Mouse (Mus musculus): ENCODE data around the gene Chrnb4.

Chrnb4 gene

DNA sequence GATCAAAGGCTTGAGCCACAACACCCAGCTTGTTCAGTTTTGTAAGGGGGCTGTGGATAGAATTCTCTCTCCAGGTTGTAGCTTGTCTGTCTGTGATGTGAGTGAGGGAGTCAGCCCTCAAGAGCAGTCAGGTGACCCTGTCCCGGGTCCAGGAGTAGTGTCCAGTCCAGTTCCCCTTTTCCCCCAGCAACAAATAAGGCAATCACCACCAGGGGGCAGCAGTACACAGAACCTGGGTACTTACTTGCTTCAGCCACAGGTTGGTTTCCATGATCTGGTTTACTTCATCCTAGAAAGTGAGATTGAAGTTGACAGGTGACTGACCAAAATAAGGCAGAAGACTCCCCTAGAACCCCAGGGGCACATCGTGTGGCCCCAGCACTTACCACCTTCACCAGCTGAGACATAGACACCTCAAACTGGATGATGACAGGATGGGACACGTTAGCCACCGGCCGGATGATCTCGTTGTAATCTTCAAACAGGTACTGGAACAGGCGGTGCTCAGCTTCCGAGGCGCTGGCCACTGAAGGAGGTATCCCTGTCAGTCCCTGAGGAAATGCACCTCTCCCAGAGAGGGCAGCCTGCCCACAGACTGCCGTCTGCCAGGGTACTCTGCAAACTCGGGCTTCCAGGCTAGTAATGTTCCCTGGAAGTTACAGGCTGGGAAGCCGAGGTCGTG lies 24.5 kb downstream of the Chrnb4 start:
- in situ Hi-C loops (cut with MboI; ENCODE audit: low sequenced_read_pairs): loop anchor here (10.0 kb wide), 1 partner anchor 81 kb away; no protein-coding TSS in a partner anchor

DNA sequence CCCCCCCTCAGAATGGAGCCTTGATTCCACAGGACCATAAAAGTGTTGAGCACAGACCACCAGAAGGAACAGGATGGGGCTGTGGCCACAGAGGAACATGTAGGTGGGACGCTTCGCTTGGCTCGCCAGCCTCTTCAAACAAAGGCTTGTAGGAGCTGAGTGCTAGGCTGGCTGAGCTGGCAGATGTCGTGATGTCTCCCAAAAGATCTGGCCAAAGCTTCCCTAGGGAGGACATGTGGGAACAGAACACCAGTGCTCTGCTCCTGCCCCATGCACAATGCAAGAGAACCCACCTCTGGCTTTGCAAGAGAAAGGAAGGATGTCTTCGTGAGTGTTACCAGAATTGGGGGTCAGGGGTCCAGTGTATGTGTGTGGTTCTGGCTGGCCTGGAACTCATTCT lies 25.3 kb downstream of the Chrnb4 start:
- in situ Hi-C loops (cut with MboI; ENCODE audit: low sequenced_read_pairs): loop anchor here (10.0 kb wide), 1 partner anchor 81 kb away; no protein-coding TSS in a partner anchor

DNA sequence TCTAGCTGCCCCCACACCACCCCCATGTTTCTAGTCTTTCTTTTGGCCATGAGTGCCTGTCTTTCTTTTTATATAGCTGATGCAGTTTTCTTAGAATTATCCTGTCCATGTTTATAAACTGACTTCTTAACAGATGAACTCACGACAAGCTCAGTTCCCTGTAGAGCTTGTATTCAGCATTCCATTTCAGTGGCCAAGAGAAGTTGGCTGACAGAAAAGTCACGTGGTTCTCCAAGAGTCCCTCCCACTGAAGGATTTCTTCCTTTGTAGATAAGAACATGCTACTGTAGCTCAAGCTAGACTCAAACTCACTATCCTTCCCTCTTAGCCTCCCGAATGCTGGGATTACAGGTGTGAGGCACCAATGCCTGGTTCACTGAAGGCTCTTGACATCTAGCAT lies 31.7 kb downstream of the Chrnb4 start:
- in situ Hi-C loops (cut with MboI; ENCODE audit: low sequenced_read_pairs): no loop called here

DNA sequence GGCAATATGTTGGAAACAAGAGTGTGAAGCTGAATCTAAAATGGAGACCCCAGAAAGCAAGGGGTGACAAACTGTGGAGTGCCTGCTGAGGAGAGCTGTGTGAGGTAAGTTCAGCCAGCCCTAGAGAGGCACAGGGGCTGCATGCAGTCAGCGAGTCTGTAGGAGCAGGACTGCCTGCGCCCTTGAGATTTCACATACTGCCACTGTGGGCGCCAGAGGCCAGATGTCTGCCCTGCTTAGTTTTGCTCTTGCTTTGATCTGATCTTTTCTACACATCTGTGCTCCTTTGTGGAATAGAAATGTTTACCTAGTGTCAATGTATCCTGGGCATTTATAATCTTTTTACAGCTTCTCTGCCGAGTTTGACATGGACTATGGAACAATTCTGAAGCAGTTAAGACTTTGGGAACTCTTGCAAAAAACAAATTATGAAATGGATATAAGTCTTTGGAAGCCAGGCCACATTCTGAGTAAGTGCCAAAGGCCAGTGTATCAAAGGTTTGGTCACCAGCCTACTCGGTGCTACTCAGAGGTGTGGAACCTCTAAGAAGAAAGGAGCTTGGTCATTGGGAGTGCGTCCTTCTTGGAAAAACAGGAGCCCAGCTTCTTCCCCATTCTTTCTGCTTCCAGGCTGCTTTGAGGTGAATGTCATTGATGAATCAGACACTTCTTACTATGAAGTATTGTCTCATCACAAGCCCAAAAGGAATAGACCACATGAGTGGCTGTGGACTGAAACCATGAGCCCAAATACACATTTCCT lies 37.8 kb downstream of the Chrnb4 start:
- in situ Hi-C loops (cut with MboI; ENCODE audit: low sequenced_read_pairs): no loop called here

DNA sequence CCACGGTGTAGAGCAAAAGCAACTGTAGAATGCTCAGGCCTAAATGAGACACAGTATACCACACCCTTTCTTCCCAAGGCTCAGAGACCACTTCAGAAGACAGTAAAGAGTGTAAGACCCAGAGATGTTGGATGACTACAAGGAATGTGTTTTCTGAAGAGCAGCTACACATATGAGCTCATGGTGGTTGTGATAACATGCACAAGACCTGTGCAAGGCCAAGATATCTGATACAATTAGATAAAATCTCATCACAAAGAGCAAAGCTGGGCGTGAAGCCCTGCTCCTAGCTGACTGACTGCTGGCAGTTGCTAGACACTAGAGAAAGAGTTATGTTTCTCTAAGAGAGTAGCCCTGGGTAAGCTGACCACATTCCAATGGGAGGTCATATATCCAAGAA lies 38.9 kb downstream of the Chrnb4 start:
- in situ Hi-C loops (cut with MboI; ENCODE audit: low sequenced_read_pairs): no loop called here

DNA sequence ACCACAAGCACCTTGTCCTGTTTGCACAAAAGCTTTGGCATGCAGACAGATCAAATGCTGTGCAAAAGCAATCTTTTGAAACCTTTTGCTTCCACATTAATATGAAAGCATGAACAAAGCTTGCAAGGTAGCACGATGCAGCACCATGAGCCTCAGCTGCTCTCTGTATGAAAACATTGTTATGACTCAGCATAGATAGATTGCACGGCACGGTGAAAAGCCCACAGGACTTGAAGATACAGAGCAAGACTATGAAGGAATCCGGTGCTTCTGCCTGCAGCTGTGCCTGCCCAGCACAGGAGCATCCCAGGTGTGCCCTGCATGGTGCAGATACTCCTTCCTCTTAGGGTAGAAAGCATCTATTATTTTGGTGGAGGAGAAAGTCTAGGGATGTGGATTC lies 45.0 kb downstream of the Chrnb4 start:
- in situ Hi-C loops (cut with MboI; ENCODE audit: low sequenced_read_pairs): no loop called here

DNA sequence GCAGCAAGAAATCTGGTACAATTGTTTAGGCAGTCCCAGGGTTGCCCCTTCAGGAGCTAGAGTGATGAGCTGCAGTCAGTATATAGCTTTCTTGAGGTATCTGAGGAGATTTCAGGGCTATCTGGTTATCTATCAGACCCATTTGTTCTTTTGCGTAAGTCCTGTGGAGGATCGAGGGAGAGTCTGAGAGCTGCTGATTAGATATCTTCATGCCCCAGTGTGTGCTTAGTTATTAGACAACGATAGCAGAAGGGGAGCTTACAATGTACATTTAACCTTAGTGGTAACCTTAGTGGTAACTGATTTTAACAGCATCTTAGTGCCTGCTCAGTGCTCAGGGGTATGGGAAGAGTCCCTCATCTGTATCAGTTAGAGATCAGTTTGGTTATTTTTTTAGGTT lies 52.9 kb downstream of the Chrnb4 start:
- in situ Hi-C loops (cut with MboI; ENCODE audit: low sequenced_read_pairs): no loop called here

DNA sequence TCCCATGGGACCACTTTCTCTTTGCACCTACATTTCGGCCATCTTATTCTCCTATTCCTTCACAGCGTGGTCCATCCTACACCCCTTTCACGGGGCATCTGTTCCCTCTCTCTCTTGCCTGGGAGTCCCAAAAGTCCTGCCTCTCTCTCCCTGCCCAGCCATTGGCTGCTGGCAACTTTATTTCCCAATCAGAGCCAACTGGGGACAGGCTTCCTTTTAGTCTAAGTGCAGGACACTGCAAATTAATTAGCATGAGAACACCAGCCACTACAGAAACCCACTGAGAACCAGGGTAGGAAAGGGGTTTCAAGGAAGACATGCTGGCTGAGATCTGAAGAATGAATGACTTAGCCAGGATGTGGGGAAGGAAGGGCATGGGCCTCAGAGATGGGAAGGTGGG lies 54.2 kb downstream of the Chrnb4 start:
- in situ Hi-C loops (cut with MboI; ENCODE audit: low sequenced_read_pairs): no loop called here

DNA sequence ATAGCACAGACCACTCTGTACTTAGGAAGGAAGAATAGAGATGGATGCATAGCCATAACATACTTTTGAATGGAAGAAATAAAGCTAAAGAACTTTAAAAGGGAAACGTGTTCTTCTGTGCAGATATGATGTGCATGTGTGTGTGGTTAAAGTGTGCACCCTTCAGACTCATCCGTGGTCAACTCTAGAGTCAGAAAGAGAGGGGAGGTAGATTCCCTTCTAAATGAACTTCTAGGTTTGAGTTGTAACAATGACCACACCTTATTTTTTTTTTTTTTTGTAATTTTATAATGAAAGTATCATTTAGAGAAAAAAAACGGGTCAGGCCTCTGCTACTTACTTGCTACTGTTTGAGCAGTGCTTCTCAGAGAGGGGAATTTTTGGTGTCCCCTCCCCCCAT lies 58.2 kb downstream of the Chrnb4 start:
- in situ Hi-C loops (cut with MboI; ENCODE audit: low sequenced_read_pairs): no loop called here

DNA sequence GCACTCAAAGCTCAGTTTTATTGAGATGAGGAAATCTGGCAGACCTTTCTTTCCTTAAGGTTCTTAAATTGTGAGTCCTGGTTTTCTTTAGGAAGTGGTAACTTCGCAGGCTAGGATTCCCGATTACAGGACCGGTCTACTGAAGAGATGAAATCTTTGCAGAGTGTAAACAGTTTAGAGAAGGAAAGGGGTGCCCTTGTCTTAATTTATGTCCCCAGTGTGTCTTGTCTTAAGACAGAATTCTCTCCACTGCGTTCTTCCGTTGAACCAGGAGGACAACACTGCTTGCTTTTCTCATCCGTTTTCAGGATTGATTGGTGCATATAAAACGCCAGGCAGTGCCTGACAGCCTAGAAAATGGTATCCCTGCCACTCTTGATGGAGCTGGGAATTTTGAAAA lies 66.2 kb downstream of the Chrnb4 start:
- in situ Hi-C loops (cut with MboI; ENCODE audit: low sequenced_read_pairs): no loop called here

DNA sequence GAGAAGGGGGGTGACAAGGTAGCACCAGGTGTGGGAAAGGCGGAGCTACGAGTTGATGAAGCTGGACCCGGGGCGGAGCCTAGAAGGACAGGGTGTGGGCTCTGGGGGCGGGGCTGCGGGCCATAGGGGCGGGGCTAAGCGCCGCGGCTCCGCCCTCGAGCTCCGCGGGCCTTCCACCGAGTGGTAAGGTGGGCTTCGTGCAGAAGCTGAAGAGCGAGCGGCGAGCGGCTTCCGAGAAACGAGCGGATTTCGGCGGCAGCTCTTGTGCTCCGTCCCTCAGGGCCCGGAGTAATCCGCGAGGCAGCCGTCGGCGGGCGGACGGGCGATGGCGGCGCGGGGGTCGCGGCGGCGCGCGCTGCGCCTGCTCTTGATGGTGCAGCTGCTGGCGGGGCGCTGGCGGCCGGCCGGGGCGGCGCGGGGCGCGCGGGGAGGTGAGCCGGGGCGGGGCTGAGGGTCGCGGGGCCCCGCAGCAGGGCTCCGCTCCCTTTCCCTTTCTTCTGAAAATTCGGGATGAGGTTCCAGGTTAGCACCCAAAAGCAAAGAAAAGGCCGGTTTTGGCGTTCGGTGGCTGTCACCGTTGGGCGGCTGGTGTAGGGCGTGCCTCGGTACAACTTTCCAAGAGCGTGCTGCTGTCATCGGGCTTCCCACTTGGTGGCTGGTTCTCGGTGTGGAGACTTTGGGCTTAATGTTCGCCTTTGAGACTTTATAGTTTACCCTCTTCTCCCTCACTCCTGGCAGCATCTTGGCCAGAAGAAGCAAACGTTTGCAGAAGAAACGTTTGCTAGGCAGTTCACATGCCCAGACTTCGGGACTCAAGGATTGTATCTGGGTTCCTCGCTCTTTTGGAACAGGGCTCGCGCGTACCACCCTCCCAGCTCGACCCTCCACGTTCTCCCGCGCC lies 67.0 kb downstream of the Chrnb4 start:
- in situ Hi-C loops (cut with MboI; ENCODE audit: low sequenced_read_pairs): no loop called here

DNA sequence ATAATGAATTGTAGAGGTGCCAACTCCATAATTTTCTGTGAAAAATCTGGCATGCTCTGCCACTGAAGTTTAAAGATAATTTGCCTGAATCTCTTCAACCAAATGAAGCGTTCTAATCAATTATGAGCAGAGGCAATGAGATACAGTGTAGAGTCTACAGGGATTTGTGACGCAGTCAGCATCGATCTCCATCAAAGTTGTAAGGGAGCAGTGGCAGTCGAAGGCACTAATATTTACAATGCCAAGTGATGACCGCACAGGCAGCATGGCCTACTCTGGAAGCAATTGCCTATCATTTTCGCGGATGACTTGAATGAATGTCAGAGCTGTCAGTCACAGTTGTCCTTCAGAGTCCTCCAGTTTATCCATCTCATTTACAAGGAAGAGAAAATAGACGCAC lies 67.9 kb downstream of the Chrnb4 start, which contains the start of gene Chrna5:
Gene Chrna5 (plus strand): TSS at position 207 of the 400 bp plus-strand sequence.
- in situ Hi-C loops (cut with MboI; ENCODE audit: low sequenced_read_pairs): no loop called here

All from CH12F3 (cell line).